ENCODE assay signal across 24 mouse cellular contexts in genomic region chr15:10927325-10927724, GRCm38 (mm10). TPM values are rescaled to one million over a fixed set of nuclear protein-coding genes. Genes with fewer than 3 reads are reported as not detected.
A peak's percentile ranks its signal among the peaks of the same experiment; 100 is the strongest.
DNase-seq lines count a peak whose midpoint lies in the region; ATAC-seq and TF ChIP-seq lines count a peak whose summit lies in the region.
"Had no signal": no experiment of that assay in that cellular context is flagged by ENCODE, and none has a peak within 500 bp of the region (broad histone marks: within the 10 kb centered on the region; RNA-seq: fewer than 3 reads in every experiment).

No protein-coding gene starts in this region.

- H3K36me3 ChIP-seq in midbrain, embryonic 10.5 days = no peaks in the 10 kb centered on the region
- no peaks in the 10 kb centered on the region for H3K36me3 ChIP-seq in midbrain, embryonic 13.5 days
- no peaks in the 10 kb centered on the region for H3K36me3 ChIP-seq in kidney, postnatal 0 days (ENCODE audit: insufficient read depth, low read length)
- H3K36me3 ChIP-seq: heart, embryonic 12.5 days; hindbrain, embryonic 15.5 days; midbrain, embryonic 12.5 days; neural tube, embryonic 13.5 days had no signal

- H3K4me1 ChIP-seq in midbrain, embryonic 10.5 days = peaks cover 18% of the 10 kb centered on the region
- H3K4me1 ChIP-seq in midbrain, embryonic 13.5 days (replicated peaks) = no peaks in the 10 kb centered on the region; the same call in 1 of the 2 replicates
- H3K4me1 ChIP-seq in kidney, postnatal 0 days (replicated peaks; ENCODE audit: insufficient read depth, low read length) = no peaks in the 10 kb centered on the region
- H3K4me1 ChIP-seq in lung, adult 2 months (ENCODE audit: control insufficient read depth, insufficient read depth, low read length) = no peaks in the 10 kb centered on the region
- H3K4me1 ChIP-seq: heart, embryonic 12.5 days; hindbrain, embryonic 15.5 days had no signal

- 47% methylated on average over 8 of the region's 8 CpGs for WGBS in midbrain, embryonic 10.5 days
- WGBS in midbrain, embryonic 13.5 days = 35% methylated on average over 8 of the region's 8 CpGs
- WGBS in kidney, postnatal 0 days = 52% methylated on average over 8 of the region's 8 CpGs
- 38% methylated on average over 8 of the region's 8 CpGs for WGBS in lung, adult 2 months

- ATAC-seq in midbrain, embryonic 13.5 days = no peak
- ATAC-seq in kidney, postnatal 0 days (replicated peaks; ENCODE audit: low FRiP score, low read depth) = no peak
- ATAC-seq: CD4-positive, CD25-positive, alpha-beta regulatory T cell, adult 4 months; intestine, embryonic 16.5 days; liver, postnatal 0 days; Patski had no signal

- H3K27me3 ChIP-seq in midbrain, embryonic 10.5 days (ENCODE audit: low read depth, poor library complexity, severe bottlenecking) = no peaks in the 10 kb centered on the region
- no peaks in the 10 kb centered on the region for H3K27me3 ChIP-seq in midbrain, embryonic 13.5 days
- no peaks in the 10 kb centered on the region for H3K27me3 ChIP-seq in kidney, postnatal 0 days (ENCODE audit: insufficient read depth, low read length)
- H3K27me3 ChIP-seq: heart, embryonic 12.5 days; hindbrain, embryonic 15.5 days; midbrain, embryonic 12.5 days; neural tube, embryonic 13.5 days had no signal

- H3K4me2 ChIP-seq in midbrain, embryonic 13.5 days (replicated peaks) = no peak overlapping the region
- no peak overlapping the region for H3K4me2 ChIP-seq in kidney, postnatal 0 days (ENCODE audit: low read length)
- H3K4me2 ChIP-seq: heart, embryonic 12.5 days; hindbrain, embryonic 15.5 days; midbrain, embryonic 12.5 days; neural tube, embryonic 13.5 days had no signal

- TF ChIP-seq POLR2A in lung, adult 2 months (IDR thresholded peaks at IDR 0.05; ENCODE audit: borderline replicate concordance, extremely low read depth, low read depth, low read length) = no peak

- TF ChIP-seq CTCF in kidney, postnatal 0 days (IDR thresholded peaks at IDR 0.05; ENCODE audit: low read depth) = no peak
- TF ChIP-seq CTCF in lung, adult 2 months (IDR thresholded peaks at IDR 0.05; ENCODE audit: insufficient read depth, low read length) = no peak

- no peak overlapping the region for H3K9ac ChIP-seq in midbrain, embryonic 13.5 days (replicated peaks)
- H3K9ac ChIP-seq in kidney, postnatal 0 days (ENCODE audit: low read depth, low read length) = no peak overlapping the region
- H3K9ac ChIP-seq: heart, embryonic 12.5 days; hindbrain, embryonic 15.5 days; liver, postnatal 0 days; midbrain, embryonic 12.5 days; neural tube, embryonic 13.5 days had no signal

- H3K9me3 ChIP-seq in midbrain, embryonic 10.5 days (replicated peaks) = no peaks in the 10 kb centered on the region
- H3K9me3 ChIP-seq in midbrain, embryonic 13.5 days = no peaks in the 10 kb centered on the region
- no peaks in the 10 kb centered on the region for H3K9me3 ChIP-seq in kidney, postnatal 0 days (replicated peaks; ENCODE audit: low read length)
- H3K9me3 ChIP-seq: heart, embryonic 12.5 days; hindbrain, embryonic 15.5 days; midbrain, embryonic 12.5 days; neural tube, embryonic 13.5 days had no signal

- 0 out of 2 replicates have a peak overlapping the region, but pooled peaks have one; percentile 4 for H3K27ac ChIP-seq in midbrain, embryonic 10.5 days (replicated peaks)
- no peak overlapping the region for H3K27ac ChIP-seq in midbrain, embryonic 13.5 days
- no peak overlapping the region for H3K27ac ChIP-seq in kidney, postnatal 0 days
- H3K27ac ChIP-seq: gastrocnemius, adult 2 months; hindbrain, embryonic 15.5 days; midbrain, embryonic 12.5 days; neural tube, embryonic 13.5 days had no signal

- intact Hi-C loops in heart, postnatal 14 days (cut with DNase I) = no loop called here

- no peak overlapping the region for H3K4me3 ChIP-seq in midbrain, embryonic 10.5 days
- no peak overlapping the region for H3K4me3 ChIP-seq in midbrain, embryonic 13.5 days (replicated peaks)
- no peak overlapping the region for H3K4me3 ChIP-seq in kidney, postnatal 0 days (replicated peaks; ENCODE audit: low read depth, low read length)
- no peak overlapping the region for H3K4me3 ChIP-seq in lung, adult 2 months (replicated peaks; ENCODE audit: extremely low read depth, low read depth, low read length)
- H3K4me3 ChIP-seq: gastrocnemius, adult 2 months; heart, embryonic 12.5 days; hindbrain, embryonic 15.5 days; midbrain, embryonic 12.5 days; neural tube, embryonic 13.5 days had no signal

- DNase-seq in heart, adult 11 months = peak; percentile 83
- DNase-seq in heart, postnatal 14 days = no peak
- peak; percentile 35 for DNase-seq in midbrain, embryonic 10.5 days (ENCODE audit: low spot score)
- DNase-seq in kidney, postnatal 0 days (ENCODE audit: low spot score) = peak; percentile 14
- peak; percentile 25 for DNase-seq in yolk sac, embryonic 10.5 days (ENCODE audit: low spot score)
- no peak for DNase-seq in adrenal gland, adult (ENCODE audit: inconsistent age in 2 of 2, low spot score in 1 of 2)
- no peak for DNase-seq in lung, adult 2 months
- DNase-seq: adrenal gland, postnatal 14 days; cerebellum, adult 11-12 months; gastrocnemius, adult 2 months; liver, postnatal 0 days; lung, postnatal 4 days; thymus, postnatal 36 days had no signal

RNA-seq across cellular contexts. Expression of gene C1qtnf3, which starts 24.8 kb away (rescaled TPM):
- total RNA-seq in heart, postnatal 14 days (2021) = under 1 TPM; 0.27 to 0.53 TPM
- polyA plus RNA-seq in midbrain, embryonic 10.5 days (2016; fragmentation: Nextera tagmentation; extraction: Ambion mirVana) = 0.10 and 0.40 TPM in 2 replicates
- polyA plus RNA-seq in midbrain, embryonic 13.5 days (2015; fragmentation: Nextera tagmentation; extraction: Ambion mirVana) = 0.30 and 0.52 TPM in 2 replicates
- polyA plus RNA-seq in kidney, postnatal 0 days (2015; fragmentation: Nextera tagmentation; extraction: Ambion mirVana) = 20.1 and 24.0 TPM in 2 replicates
- 0.38 and 1.7 TPM in 2 replicates for polyA plus RNA-seq in lung, adult 2 months (2012; rRNA removed)
- total RNA-seq: left cerebral cortex, adult 18-20 months; left cerebral cortex, postnatal 36 days; liver, adult 2 months had no signal
- polyA plus RNA-seq: CD4-positive, CD25-positive, alpha-beta regulatory T cell, adult 4 months had no signal

RNA-seq across cellular contexts. Expression of gene Amacr, which starts 54.2 kb away (rescaled TPM):
- 10 to 100 TPM; 23.4 to 26.2 TPM for total RNA-seq in heart, postnatal 14 days (2021)
- polyA plus RNA-seq in midbrain, embryonic 10.5 days (2016; fragmentation: Nextera tagmentation; extraction: Ambion mirVana) = 12.9 and 13.0 TPM in 2 replicates
- 8.8 and 9.3 TPM in 2 replicates for polyA plus RNA-seq in midbrain, embryonic 13.5 days (2015; fragmentation: Nextera tagmentation; extraction: Ambion mirVana)
- polyA plus RNA-seq in kidney, postnatal 0 days (2015; fragmentation: Nextera tagmentation; extraction: Ambion mirVana) = 47.4 and 54.5 TPM in 2 replicates
- polyA plus RNA-seq in lung, adult 2 months (2012; rRNA removed) = 4.4 and 6.9 TPM in 2 replicates

Comparison
In these comparisons a context has a peak if more than half of its experiments do, and no peak if none do; other contexts are left out.
1. DNase-seq: peak in heart, adult 11 months (single experiment), midbrain, embryonic 10.5 days (single experiment), kidney, postnatal 0 days (single experiment) and yolk sac, embryonic 10.5 days (single experiment); none in heart, postnatal 14 days (0 of 2), adrenal gland, adult (0 of 2) and lung, adult 2 months (single experiment).